Mouse (Mus musculus) kidney, embryonic 16.5 days (tissue): ENCODE data around the gene Dhx38. TPM values are rescaled to one million over a fixed set of nuclear protein-coding genes. Genes with fewer than 3 reads are reported as not detected.

Experiments
- ATAC-seq: fragments of 200-750 bp; cut with Nextera tagmentation; 2 replicates; pipeline ENCODE4 v1.8.0; 2017; ENCODE audit warnings: moderate TSS enrichment; ENCODE audit not compliant: low FRiP score, low TSS enrichment
- H3K27ac ChIP-seq: fragments of 300-500 bp; sonication (generic); 2 replicates; pipeline ENCODE4 v1.5.1; 2014; ENCODE audit warnings: low read length
- H3K27me3 ChIP-seq: fragments of 300-500 bp; sonication (generic); 2 replicates; pipeline ENCODE4 v1.6.1; 2014; ENCODE audit warnings: low read length, control low read depth, mixed read lengths; ENCODE audit not compliant: insufficient read depth
- H3K36me3 ChIP-seq: fragments of 300-500 bp; sonication (generic); 2 replicates; pipeline ENCODE4 v1.6.1; 2014; ENCODE audit warnings: low read length, control low read depth, mixed read lengths; ENCODE audit not compliant: insufficient read depth
- H3K4me1 ChIP-seq: fragments of 300-500 bp; sonication (generic); 2 replicates; pipeline ENCODE4 v1.6.1; 2014; ENCODE audit warnings: low read length, control low read depth, mixed read lengths; ENCODE audit not compliant: insufficient read depth
- H3K4me2 ChIP-seq: fragments of 300-500 bp; sonication (generic); replicated peaks from 2 replicates; pipeline ENCODE4 v1.6.1; 2014; ENCODE audit warnings: low read depth, low read length
- H3K4me3 ChIP-seq: fragments of 300-500 bp; sonication (generic); 2 replicates; pipeline ENCODE4 v1.5.1; 2014; ENCODE audit warnings: mild to moderate bottlenecking, low read length
- H3K9ac ChIP-seq: fragments of 300-500 bp; sonication (generic); replicated peaks from 2 replicates; pipeline ENCODE4 v1.6.1; 2014; ENCODE audit warnings: low read length
- H3K9me3 ChIP-seq: fragments of 300-500 bp; sonication (generic); 2 replicates; pipeline ENCODE4 v1.6.1; 2016; ENCODE audit warnings: low read length, control low read depth
- WGBS: fragments of 180-500 bp; shearing (Covaris S2); extraction: QIAGEN DNeasy Blood & Tissue Kit; methylation state at CpG from one replicate; pipeline ENCODE4 v1.1.7; 2014; 5-methylcytosine and 5-hydroxymethylcytosine counted together
- polyA plus RNA-seq: library from polyadenylated mRNA; unstranded; fragments of >200 nt; fragmentation: Nextera tagmentation; extraction: Ambion mirVana; gene quantifications from 2 replicates; pipeline ENCODE4 v1.2.1, GENCODE M21; 2015

Dhx38 gene
- polyA plus RNA-seq, 1 experiment from 2014 or later = 27.4 TPM

DNA sequence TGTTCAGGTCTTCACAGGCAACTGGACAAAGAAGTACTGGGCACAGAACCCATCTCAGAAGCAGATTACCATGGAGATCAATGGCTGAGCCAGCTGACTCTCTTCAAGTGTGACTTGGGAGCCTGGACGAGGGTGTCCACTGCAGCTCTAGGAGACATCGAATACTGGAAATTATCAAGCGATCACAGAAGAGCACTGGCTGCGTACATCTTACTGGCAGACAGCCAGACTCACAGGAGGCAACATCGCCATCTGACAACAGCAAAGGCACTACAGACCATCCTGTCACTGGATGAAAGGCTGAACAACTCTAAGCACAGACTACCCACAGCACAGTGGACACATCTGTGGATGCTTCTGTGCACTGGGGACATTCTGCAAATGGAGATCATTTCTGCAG, 26.5 kb upstream of the Dhx38 start:
- no peak overlapping the region for H3K9ac ChIP-seq
- H3K9me3 ChIP-seq = no peaks in the 10 kb centered on the region
- no peak overlapping the region for H3K4me3 ChIP-seq
- WGBS = 88% methylated on average over 5 of the region's 5 CpGs
- no peak for ATAC-seq
- H3K27me3 ChIP-seq = no peaks in the 10 kb centered on the region
- H3K27ac ChIP-seq = no peak overlapping the region
- no peaks in the 10 kb centered on the region for H3K4me1 ChIP-seq
- H3K36me3 ChIP-seq = peaks cover 21% of the 10 kb centered on the region
- no peak overlapping the region for H3K4me2 ChIP-seq

DNA sequence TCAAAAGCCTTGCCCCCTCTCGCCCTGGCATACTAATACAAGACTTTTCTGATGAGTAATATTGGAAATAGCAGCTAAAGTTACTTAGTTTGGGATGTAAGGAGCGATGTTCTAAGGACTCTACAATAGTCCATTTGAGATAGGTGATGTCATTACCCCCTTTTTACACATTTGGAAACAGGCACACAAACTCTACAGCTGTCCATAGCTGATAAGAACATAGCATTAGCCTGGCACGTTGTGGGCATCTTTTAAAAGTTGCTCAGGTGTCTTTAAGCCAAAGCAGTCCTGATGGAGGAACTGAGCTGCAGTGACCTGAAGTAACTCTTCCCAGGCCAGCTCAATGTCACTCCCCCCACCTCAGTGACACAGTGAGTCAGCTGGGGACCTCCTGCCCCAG, 25.7 kb upstream of the Dhx38 start:
- no peak for ATAC-seq
- 92% methylated on average over 3 of the region's 3 CpGs for WGBS

DNA sequence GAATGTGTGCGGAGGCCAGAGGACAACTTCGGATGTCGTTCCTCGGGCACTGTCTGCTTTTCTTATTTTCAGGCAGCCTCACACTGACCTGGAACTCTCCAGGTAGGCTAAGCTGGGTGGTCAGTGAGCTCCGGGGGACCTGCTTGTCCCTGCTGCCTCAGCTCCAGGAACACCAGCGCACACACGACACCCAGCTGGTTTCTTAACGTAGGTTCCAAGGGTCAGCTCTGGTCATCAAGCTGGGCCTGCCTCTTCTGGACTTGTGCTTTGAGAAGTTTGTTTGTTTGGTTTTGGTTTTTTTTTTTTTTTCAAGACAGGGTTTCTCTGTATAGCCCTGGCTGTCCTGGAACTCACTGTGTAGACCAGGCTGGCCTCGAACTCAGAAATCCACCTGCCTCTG, 25.2 kb upstream of the Dhx38 start:
- Histone ChIP-seq H3K9me3 (no peaks in the 10 kb centered on the region), H3K4me1 (no peaks in the 10 kb centered on the region), H3K9ac (no peak overlapping the region), H3K27me3 (no peaks in the 10 kb centered on the region), H3K36me3 (peaks cover 21% of the 10 kb centered on the region), H3K4me2 (no peak overlapping the region), H3K27ac (no peak overlapping the region), H3K4me3 (no peak overlapping the region)
- no peak for ATAC-seq
- WGBS = 82% methylated on average over 9 of the region's 9 CpGs

More for the DNA sequence above, 25.7 kb upstream of the Dhx38 start:
- no peaks in the 10 kb centered on the region for H3K4me1 ChIP-seq
- H3K4me2 ChIP-seq = no peak overlapping the region
- H3K27ac ChIP-seq = no peak overlapping the region
- H3K27me3 ChIP-seq = no peaks in the 10 kb centered on the region
- no peak overlapping the region for H3K9ac ChIP-seq
- H3K9me3 ChIP-seq = no peaks in the 10 kb centered on the region
- H3K4me3 ChIP-seq = no peak overlapping the region
- peaks cover 21% of the 10 kb centered on the region for H3K36me3 ChIP-seq

DNA sequence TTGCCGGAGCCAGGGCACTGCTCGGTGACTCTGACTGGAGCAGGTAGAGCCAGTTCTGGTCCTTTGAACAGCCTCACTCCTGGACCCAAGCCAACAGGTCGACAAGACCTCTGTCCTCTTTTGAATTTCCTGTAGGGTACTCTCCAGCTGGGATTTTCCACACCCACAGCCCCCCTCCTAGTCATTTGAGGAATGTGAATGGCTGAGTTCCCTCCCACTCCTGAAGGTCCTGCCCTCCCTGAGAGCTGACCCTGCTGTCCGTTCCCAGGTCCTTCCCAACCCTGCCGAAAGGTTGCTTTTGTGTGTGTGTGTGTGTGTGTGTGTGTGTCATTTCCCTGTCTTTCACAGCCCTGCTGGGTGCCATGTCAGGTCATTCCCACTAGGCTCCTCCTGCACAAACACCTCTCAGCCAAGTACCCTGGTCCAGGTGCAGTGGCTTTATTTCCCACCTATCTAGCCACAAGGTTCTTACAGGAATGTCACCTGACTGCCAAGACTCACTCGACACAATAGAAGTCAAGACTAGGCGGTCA, 21.4 kb upstream of the Dhx38 start:
- Histone ChIP-seq H3K4me1 (no peaks in the 10 kb centered on the region), H3K9me3 (peaks cover 6% of the 10 kb centered on the region), H3K27me3 (no peaks in the 10 kb centered on the region), H3K9ac (no peak overlapping the region), H3K36me3 (no peaks in the 10 kb centered on the region), H3K27ac (no peak overlapping the region), H3K4me2 (no peak overlapping the region), H3K4me3 (no peak overlapping the region)
- ATAC-seq = peak; percentile 77
- WGBS = 45% methylated on average over 7 of the region's 7 CpGs

DNA sequence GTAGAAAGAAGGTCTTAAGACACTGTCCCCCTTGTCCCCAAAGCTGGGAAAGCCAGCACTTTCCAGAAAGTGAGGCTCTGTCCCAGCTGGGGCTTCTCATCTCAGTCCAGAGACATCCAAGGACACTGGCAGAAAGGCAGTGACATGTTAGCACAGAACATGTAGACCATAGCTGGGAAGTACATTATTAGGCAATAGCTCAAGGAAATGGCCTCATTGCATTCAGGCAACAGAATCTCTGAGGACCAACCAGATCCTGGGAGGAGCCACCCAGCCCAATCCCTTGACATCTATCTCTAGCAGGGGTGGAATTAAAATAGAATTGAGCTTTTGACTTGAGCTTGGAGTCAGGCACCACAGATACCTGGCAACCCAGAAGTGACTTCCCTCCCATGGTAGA, 20.0 kb upstream of the Dhx38 start:
- H3K27me3 ChIP-seq = no peaks in the 10 kb centered on the region
- no peak overlapping the region for H3K9ac ChIP-seq
- no peaks in the 10 kb centered on the region for H3K4me1 ChIP-seq
- no peak overlapping the region for H3K4me2 ChIP-seq
- H3K9me3 ChIP-seq = peaks cover 6% of the 10 kb centered on the region
- no peak overlapping the region for H3K27ac ChIP-seq
- H3K36me3 ChIP-seq = no peaks in the 10 kb centered on the region
- no peak for ATAC-seq
- no peak overlapping the region for H3K4me3 ChIP-seq

DNA sequence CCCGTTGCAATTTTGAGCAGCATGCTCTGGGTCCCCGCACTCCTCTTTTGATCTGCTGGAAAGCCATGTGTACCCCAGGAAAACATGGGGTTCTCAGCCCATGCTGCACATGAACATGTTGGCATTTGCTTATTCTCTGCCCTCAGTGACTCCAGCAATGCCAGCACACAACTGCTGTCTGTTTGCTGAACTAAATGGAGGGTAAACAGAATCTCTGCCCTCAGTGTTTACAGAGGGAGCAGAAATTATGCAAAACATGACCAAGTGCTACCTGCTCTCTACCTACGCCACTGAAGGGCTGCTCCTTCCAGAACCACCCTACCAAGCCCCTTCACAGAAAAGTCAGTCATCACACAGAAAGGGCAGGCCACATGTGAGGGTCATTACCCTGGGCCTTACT, 19.2 kb upstream of the Dhx38 start:
- H3K9me3 ChIP-seq = peaks cover 6% of the 10 kb centered on the region
- no peak overlapping the region for H3K9ac ChIP-seq
- H3K4me3 ChIP-seq = no peak overlapping the region
- H3K36me3 ChIP-seq = no peaks in the 10 kb centered on the region
- H3K4me2 ChIP-seq = no peak overlapping the region
- H3K27ac ChIP-seq = no peak overlapping the region
- no peaks in the 10 kb centered on the region for H3K27me3 ChIP-seq
- 88% methylated on average over 3 of the region's 3 CpGs for WGBS
- ATAC-seq = no peak
- no peaks in the 10 kb centered on the region for H3K4me1 ChIP-seq

DNA sequence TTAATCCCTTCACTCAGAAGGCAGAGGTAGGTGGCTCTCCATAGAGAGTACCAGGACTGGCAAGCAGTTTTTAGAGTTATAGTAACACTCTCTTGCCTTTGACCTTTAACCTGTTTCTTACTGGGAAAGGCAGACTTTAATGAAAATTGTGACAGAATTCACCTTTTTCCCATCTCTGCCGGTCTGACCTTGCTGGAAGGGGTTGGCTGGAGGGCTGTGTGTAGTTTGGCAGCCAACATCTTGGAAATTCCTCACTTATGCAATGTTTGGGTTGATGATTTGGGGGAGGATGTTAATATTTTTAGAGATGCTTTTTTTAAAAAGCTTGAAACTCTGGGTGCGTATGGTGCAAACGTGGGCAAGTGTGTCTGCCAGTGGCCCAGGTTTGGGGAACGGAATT, 18.6 kb upstream of the Dhx38 start:
- no peak overlapping the region for H3K4me2 ChIP-seq
- no peak overlapping the region for H3K4me3 ChIP-seq
- no peaks in the 10 kb centered on the region for H3K4me1 ChIP-seq
- H3K27me3 ChIP-seq = no peaks in the 10 kb centered on the region
- H3K9me3 ChIP-seq = peaks cover 6% of the 10 kb centered on the region
- H3K27ac ChIP-seq = no peak overlapping the region
- no peak overlapping the region for H3K9ac ChIP-seq
- 86% methylated on average over 4 of the region's 4 CpGs for WGBS
- no peak for ATAC-seq
- no peaks in the 10 kb centered on the region for H3K36me3 ChIP-seq

DNA sequence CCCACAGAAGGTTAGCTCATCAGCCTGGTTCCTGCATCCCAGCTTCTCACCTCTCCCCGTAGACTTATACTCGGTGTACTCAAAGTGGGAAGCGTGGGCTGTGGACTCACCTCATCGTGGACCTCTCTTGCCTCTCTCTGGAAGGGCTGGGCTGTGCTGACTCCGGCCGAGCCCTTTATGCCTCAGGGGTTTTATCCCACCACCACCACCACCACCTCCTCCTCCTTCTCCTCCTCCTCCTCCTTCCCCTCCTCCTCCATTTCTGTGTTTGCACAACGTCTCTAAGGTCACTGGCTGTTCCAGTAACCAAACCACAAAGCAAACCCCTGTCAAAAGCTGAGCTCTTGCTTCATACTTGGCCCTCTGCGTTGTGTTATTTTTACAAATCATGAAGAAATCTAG, 13.2 kb upstream of the Dhx38 start, which contains the start of gene Hp:
TSS of gene Hp (minus strand) at position 273 of the 402 bp plus-strand sequence.
- Histone ChIP-seq H3K4me2 (no peak within 1 kb of the TSS), H3K9ac (no peak within 1 kb of the TSS), H3K27me3 (no peaks in the 10 kb centered on the region), H3K4me1 (no peaks in the 10 kb centered on the region), H3K27ac (no peak within 1 kb of the TSS), H3K9me3 (peaks cover 2% of the 10 kb centered on the region), H3K4me3 (no peak within 1 kb of the TSS), H3K36me3 (no peaks in the 10 kb centered on the region)
- ATAC-seq = no peak
- WGBS = 34% methylated on average over 8 of the region's 8 CpGs

DNA sequence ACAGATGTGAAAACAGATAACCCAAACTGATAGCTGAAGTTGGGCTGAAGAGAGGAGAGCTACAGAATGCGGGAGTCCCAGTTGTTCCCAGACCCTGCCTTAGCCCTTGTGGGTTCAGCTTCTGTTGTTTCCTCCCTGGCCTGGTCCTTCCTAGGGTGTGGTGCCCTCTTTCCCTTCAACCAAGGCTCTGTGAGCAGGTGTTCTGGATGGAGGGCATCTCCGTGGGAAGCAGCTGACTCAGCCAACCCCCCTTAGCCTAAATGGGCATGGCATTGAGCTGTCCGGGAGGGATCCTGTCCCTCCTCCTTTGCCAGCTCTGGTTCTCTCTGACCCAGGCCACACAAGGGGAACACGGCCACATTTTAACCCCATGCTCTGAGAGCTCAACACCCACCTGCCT, 10.7 kb upstream of the Dhx38 start:
- Histone ChIP-seq H3K4me1 (no peaks in the 10 kb centered on the region), H3K36me3 (no peaks in the 10 kb centered on the region), H3K9ac (no peak overlapping the region), H3K27me3 (no peaks in the 10 kb centered on the region), H3K27ac (no peak overlapping the region), H3K9me3 (no peaks in the 10 kb centered on the region), H3K4me2 (no peak overlapping the region), H3K4me3 (no peak overlapping the region)
- ATAC-seq = no peak
- WGBS = 66% methylated on average over 4 of the region's 4 CpGs

DNA sequence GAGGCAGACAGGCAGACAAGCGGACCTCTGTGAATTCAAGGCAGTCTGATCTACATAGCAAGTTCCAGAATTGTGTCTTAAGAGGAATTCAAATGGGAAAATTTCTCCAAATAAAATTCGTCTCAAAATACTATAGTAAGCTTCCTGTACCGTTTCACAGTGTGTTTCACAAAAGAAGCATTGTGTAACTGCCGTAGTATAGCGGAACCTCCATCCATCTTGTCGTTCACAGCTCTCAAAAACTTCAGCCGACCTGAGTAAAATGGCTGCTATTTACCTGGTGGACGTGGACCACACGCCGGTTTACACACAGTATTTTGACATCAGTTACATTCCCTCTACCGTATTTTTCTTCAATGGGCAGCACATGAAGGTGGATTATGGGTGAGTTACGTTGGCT, 5.5 kb upstream of the Dhx38 start:
- no peak overlapping the region for H3K4me2 ChIP-seq
- no peak overlapping the region for H3K9ac ChIP-seq
- 92% methylated on average over 12 of the region's 12 CpGs for WGBS
- H3K27ac ChIP-seq = no peak overlapping the region
- no peaks in the 10 kb centered on the region for H3K27me3 ChIP-seq
- ATAC-seq = no peak
- no peak overlapping the region for H3K4me3 ChIP-seq
- no peaks in the 10 kb centered on the region for H3K9me3 ChIP-seq
- peaks cover 3% of the 10 kb centered on the region for H3K36me3 ChIP-seq
- peaks cover 5% of the 10 kb centered on the region for H3K4me1 ChIP-seq
